Mouse (Mus musculus): Measurements from ENCODE around the gene Spocd1.

The Spocd1 gene

GRCm38 (mm10) chr4:130005593-130005992, 76.5 kb downstream of the Spocd1 start:
- peak in 1 of 2 experiments; percentile 58 for DNase-seq (ENCODE audit: low spot score in 2 of 2)

- no peak for DNase-seq (ENCODE audit: low spot score in 2 of 2)
Observed at GRCm38 (mm10) chr4:130006533-130006932, 77.5 kb downstream of the Spocd1 start.
